Mouse (Mus musculus) forebrain, embryonic 16.5 days (tissue): ENCODE measurements around the gene Vmn2r102. TPM values are rescaled to one million over a fixed set of nuclear protein-coding genes. Genes with fewer than 3 reads are reported as not detected.

ENCODE experiments used
- ATAC-seq: fragments of 200-750 bp; cut with Nextera tagmentation; 2 replicates; pipeline ENCODE4 v1.8.0; 2017; ENCODE audit warnings: mild to moderate bottlenecking, moderate library complexity
- H3K27ac ChIP-seq: fragments of 300-500 bp; sonication (generic); 2 replicates; pipeline ENCODE4 v1.5.1; 2014; ENCODE audit warnings: low read length, control low read depth
- H3K27me3 ChIP-seq: fragments of 300-500 bp; sonication (generic); replicated peaks from 2 replicates; pipeline ENCODE4 v1.6.1; 2014; ENCODE audit warnings: low read length; ENCODE audit not compliant: control insufficient read depth, insufficient read depth
- H3K36me3 ChIP-seq: fragments of 300-500 bp; sonication (generic); 2 replicates; pipeline ENCODE4 v1.6.1; 2014; ENCODE audit not compliant: control insufficient read depth, insufficient read depth
- H3K4me1 ChIP-seq: fragments of 300-500 bp; sonication (generic); replicated peaks from 2 replicates; pipeline ENCODE4 v1.6.1; 2014; ENCODE audit warnings: low read length; ENCODE audit not compliant: control insufficient read depth, insufficient read depth
- H3K4me2 ChIP-seq: fragments of 300-500 bp; sonication (generic); 2 replicates; pipeline ENCODE4 v1.6.1; 2014; ENCODE audit warnings: mild to moderate bottlenecking, low read length, control low read depth
- H3K4me3 ChIP-seq: fragments of 300-500 bp; sonication (generic); replicated peaks from 2 replicates; pipeline ENCODE4 v1.5.1; 2014; ENCODE audit warnings: mild to moderate bottlenecking, low read length, control low read depth
- H3K9ac ChIP-seq: fragments of 300-500 bp; sonication (generic); replicated peaks from 2 replicates; pipeline ENCODE4 v1.6.1; 2014; ENCODE audit warnings: low read depth, low read length, control low read depth
- H3K9me3 ChIP-seq: fragments of 300-500 bp; sonication (generic); 2 replicates; pipeline ENCODE4 v1.6.1; 2016; ENCODE audit warnings: low read length; ENCODE audit not compliant: control insufficient read depth
- WGBS: fragments of 180-500 bp; shearing (Covaris S2); extraction: QIAGEN DNeasy Blood & Tissue Kit; methylation state at CpG from one replicate; pipeline ENCODE4 v1.1.7; 2014; 5-methylcytosine and 5-hydroxymethylcytosine counted together
- polyA plus RNA-seq: library from polyadenylated mRNA; unstranded; fragments of >200 nt; fragmentation: Nextera tagmentation; extraction: Ambion mirVana; gene quantifications from 2 replicates; pipeline ENCODE4 v1.2.1, GENCODE M21; 2015

Gene Vmn2r102
- polyA plus RNA-seq = not detected in 2 replicates

GRCm38 (mm10) chr17:19660028-19660427, at the start of gene Vmn2r102:
Gene Vmn2r102, plus strand, starts transcription at chr17:19660328.
- no peaks in the 10 kb centered on the region for H3K27me3 ChIP-seq
- H3K27ac ChIP-seq = no peak within 1 kb of the TSS
- H3K9me3 ChIP-seq = no peaks in the 10 kb centered on the region
- ATAC-seq = no peak
- 58% methylated on average over 2 of the region's 2 CpGs for WGBS
- H3K4me3 ChIP-seq = no peak within 1 kb of the TSS
- no peak within 1 kb of the TSS for H3K4me2 ChIP-seq
- H3K36me3 ChIP-seq = no peaks in the 10 kb centered on the region
- no peaks in the 10 kb centered on the region for H3K4me1 ChIP-seq
- H3K9ac ChIP-seq = no peak within 1 kb of the TSS

DNA sequence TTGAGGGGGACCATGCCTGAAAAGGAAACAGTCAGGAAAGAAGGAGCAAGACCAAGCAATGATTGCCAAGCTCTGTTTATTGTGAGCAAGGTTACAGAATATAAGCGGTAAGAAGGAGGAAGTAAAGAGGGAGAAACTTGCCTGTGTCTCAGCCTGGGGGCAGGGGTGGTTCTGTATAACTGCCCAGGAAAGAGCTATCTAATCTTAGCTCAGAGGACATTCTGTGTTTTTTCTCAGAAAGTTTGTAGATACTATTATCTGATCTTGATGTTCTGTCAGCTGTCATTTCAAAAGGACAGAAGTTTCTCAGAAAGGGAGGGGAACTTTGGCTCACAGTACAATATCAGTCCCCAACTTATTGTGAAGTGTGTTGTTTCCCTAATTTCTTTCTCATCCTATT, 30.8 kb upstream of the Vmn2r102 start:
- Histone ChIP-seq H3K9me3 (peaks cover 24% of the 10 kb centered on the region), H3K9ac (no peak overlapping the region), H3K4me3 (no peak overlapping the region), H3K4me1 (no peaks in the 10 kb centered on the region), H3K27ac (no peak overlapping the region), H3K36me3 (no peaks in the 10 kb centered on the region), H3K27me3 (no peaks in the 10 kb centered on the region), H3K4me2 (no peak overlapping the region)
- ATAC-seq = no peak
- WGBS = 100% methylated on average over 1 of the region's 1 CpGs

DNA sequence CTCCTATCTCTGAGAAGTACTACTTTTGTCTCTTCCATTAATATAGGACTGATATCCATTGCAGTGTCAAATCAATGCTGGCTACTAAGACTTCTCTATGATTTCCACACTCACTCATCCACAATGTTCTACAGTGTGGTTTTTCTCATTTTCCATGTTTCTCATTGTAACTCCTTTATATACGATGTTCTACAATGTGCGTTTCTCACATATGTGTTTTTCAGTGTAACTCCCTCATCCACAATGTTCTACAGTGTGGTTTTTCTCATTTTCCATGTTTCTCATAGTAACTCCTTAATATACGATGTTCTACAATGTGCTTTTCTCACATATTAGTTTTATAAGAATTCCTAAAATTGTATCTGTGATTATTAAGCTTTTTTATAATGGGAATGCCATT, 1.7 kb upstream of the Vmn2r102 start:
- H3K9ac ChIP-seq = no peak overlapping the region
- no peaks in the 10 kb centered on the region for H3K9me3 ChIP-seq
- ATAC-seq = no peak
- no peak overlapping the region for H3K4me2 ChIP-seq
- H3K27ac ChIP-seq = no peak overlapping the region
- H3K4me3 ChIP-seq = no peak overlapping the region
- 80% methylated on average over 3 of the region's 3 CpGs for WGBS
- H3K4me1 ChIP-seq = no peaks in the 10 kb centered on the region
- H3K36me3 ChIP-seq = no peaks in the 10 kb centered on the region
- no peaks in the 10 kb centered on the region for H3K27me3 ChIP-seq

- H3K9ac ChIP-seq = no peak overlapping the region
- no peak overlapping the region for H3K4me2 ChIP-seq
- no peaks in the 10 kb centered on the region for H3K4me1 ChIP-seq
- H3K9me3 ChIP-seq = peaks cover 4% of the 10 kb centered on the region; the same call in 1 of the 2 replicates
- ATAC-seq = no peak
- no peak overlapping the region for H3K4me3 ChIP-seq
- H3K27ac ChIP-seq = no peak overlapping the region
- H3K27me3 ChIP-seq = no peaks in the 10 kb centered on the region
- no peaks in the 10 kb centered on the region for H3K36me3 ChIP-seq
Observed at GRCm38 (mm10) chr17:19692062-19692461, 31.9 kb downstream of the Vmn2r102 start.

Other genes with a start within 250 kb of the Vmn2r102 start
- not detected in 2 replicates for gene Vmn2r100, start 155.6 kb upstream of the Vmn2r102 start, polyA plus RNA-seq
- not detected in 2 replicates for gene Vmn2r101, start 83.1 kb upstream of the Vmn2r102 start, polyA plus RNA-seq
- not detected in 2 replicates for gene Vmn2r103, start 113.0 kb downstream of the Vmn2r102 start, polyA plus RNA-seq